Mouse (Mus musculus): Measurements from ENCODE around the gene Lrp4. TPM values are rescaled to one million over a fixed set of nuclear protein-coding genes. Genes with fewer than 3 reads are reported as not detected.

Lrp4 gene
- polyA plus RNA-seq, 1 experiment from 2014 or later: 8.5 TPM

DNA sequence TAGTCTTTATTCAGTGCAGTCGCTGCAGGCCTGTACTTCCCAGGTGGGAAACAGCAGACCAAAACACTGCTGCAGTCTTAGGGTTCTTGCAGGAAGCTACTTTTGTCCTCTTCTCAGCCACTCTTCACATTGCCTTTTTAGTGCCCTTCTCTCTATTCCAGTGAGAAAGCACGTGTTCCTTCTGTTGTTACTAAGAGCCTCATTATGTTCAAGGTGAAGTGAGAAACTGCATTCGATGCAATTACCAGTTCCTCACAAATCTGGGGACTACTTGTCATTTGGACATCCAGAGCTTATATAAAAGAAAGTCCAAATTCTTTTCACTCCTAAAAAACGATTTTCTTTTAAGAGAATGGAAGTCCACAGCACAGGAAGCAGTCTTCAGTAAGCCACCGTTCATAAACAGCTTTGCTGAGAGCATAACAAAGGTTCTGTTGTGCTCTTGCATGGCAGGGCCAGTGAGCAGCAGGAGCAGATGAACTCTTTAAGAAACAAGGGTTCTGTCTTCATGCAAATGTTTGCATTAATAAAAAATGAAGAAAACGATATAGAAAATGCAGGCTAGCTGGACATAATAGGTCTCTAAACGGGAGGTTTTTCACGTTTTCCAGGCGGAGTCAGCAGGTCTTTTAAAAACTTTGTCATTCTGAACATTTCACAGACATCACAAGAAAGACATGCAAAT, 27.3 kb upstream of the Lrp4 start:
- Histone ChIP-seq H3K27me3 (replicated peaks; ENCODE audit: control insufficient read depth, insufficient read depth, low read length) (no peaks in the 10 kb centered on the region), H3K36me3 (ENCODE audit: control insufficient read depth, insufficient read depth, low read length) (no peaks in the 10 kb centered on the region), H3K4me2 (ENCODE audit: low read length) (no peak overlapping the region), H3K27ac (ENCODE audit: low read depth) (peak overlapping the region; percentile 24; the same call in 1 of the 2 replicates), H3K9me3 (ENCODE audit: control insufficient read depth, low read length) (no peaks in the 10 kb centered on the region), H3K4me1 (replicated peaks; ENCODE audit: control insufficient read depth, insufficient read depth, low read length) (peaks cover 3% of the 10 kb centered on the region), H3K9ac (ENCODE audit: low read length) (no peak overlapping the region), H3K4me3 (ENCODE audit: low read depth, low read length) (no peak overlapping the region)
- 26% methylated on average over 9 of the region's 9 CpGs for WGBS
- ATAC-seq (replicated peaks; ENCODE audit: low FRiP score, low TSS enrichment, low read depth): no peak
- no peak for DNase-seq (ENCODE audit: low spot score)

DNA sequence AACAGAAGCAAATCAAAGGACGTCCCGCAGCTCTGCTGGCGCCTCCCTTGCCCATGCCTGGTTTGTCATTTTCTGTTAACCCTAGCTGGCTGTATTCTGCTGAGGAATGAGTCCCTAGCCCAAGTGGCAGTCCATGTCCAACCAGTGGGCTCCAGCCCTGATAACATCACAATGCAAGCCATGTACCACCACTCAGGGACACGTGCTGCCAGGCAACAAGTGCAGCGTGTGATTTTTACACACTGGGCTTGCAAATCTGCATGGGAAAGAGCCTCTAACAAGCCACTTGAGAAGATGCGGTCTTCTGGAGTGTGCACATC, 26.8 kb upstream of the Lrp4 start:
- WGBS: 37% methylated on average over 6 of the region's 6 CpGs
- Histone ChIP-seq H3K4me2 (ENCODE audit: low read length) (no peak overlapping the region), H3K9ac (ENCODE audit: low read length) (no peak overlapping the region), H3K27ac (ENCODE audit: low read depth) (no peak overlapping the region), H3K4me3 (ENCODE audit: low read depth, low read length) (no peak overlapping the region), H3K27me3 (replicated peaks; ENCODE audit: control insufficient read depth, insufficient read depth, low read length) (no peaks in the 10 kb centered on the region), H3K9me3 (ENCODE audit: control insufficient read depth, low read length) (no peaks in the 10 kb centered on the region), H3K36me3 (ENCODE audit: control insufficient read depth, insufficient read depth, low read length) (no peaks in the 10 kb centered on the region), H3K4me1 (replicated peaks; ENCODE audit: control insufficient read depth, insufficient read depth, low read length) (peaks cover 3% of the 10 kb centered on the region)
- no peak for DNase-seq (ENCODE audit: low spot score)
- peak; percentile 53; the same call in 1 of the 2 replicates for ATAC-seq (replicated peaks; ENCODE audit: low FRiP score, low TSS enrichment, low read depth)

DNA sequence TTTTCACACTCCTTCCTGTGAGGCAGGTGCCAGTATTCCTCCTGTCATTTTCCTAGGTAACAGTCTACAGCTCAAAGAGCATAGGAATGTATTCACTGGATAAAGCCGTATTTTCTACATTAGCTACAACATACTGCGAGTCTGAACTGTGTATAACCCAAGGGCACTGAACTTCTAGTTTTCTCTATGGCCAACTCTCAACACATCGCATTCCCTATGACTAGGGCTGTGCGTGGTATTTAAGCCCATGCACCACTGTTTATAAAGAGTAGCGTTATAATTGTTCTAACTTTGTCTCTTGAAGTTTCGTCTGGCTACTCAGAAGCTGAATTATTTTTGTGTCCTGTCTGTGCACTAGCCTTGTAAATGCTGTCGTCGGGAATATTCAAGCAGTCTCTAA, 20.6 kb upstream of the Lrp4 start:
- Histone ChIP-seq H3K9ac (ENCODE audit: low read length) (no peak overlapping the region), H3K27ac (ENCODE audit: low read depth) (no peak overlapping the region), H3K36me3 (ENCODE audit: control insufficient read depth, insufficient read depth, low read length) (no peaks in the 10 kb centered on the region), H3K4me2 (ENCODE audit: low read length) (no peak overlapping the region), H3K9me3 (ENCODE audit: control insufficient read depth, low read length) (no peaks in the 10 kb centered on the region), H3K4me1 (replicated peaks; ENCODE audit: control insufficient read depth, insufficient read depth, low read length) (no peaks in the 10 kb centered on the region), H3K27me3 (replicated peaks; ENCODE audit: control insufficient read depth, insufficient read depth, low read length) (no peaks in the 10 kb centered on the region), H3K4me3 (ENCODE audit: low read depth, low read length) (no peak overlapping the region)
- no peak for DNase-seq (ENCODE audit: low spot score)
- no peak for ATAC-seq (replicated peaks; ENCODE audit: low FRiP score, low TSS enrichment, low read depth)
- WGBS: 83% methylated on average over 8 of the region's 8 CpGs

DNA sequence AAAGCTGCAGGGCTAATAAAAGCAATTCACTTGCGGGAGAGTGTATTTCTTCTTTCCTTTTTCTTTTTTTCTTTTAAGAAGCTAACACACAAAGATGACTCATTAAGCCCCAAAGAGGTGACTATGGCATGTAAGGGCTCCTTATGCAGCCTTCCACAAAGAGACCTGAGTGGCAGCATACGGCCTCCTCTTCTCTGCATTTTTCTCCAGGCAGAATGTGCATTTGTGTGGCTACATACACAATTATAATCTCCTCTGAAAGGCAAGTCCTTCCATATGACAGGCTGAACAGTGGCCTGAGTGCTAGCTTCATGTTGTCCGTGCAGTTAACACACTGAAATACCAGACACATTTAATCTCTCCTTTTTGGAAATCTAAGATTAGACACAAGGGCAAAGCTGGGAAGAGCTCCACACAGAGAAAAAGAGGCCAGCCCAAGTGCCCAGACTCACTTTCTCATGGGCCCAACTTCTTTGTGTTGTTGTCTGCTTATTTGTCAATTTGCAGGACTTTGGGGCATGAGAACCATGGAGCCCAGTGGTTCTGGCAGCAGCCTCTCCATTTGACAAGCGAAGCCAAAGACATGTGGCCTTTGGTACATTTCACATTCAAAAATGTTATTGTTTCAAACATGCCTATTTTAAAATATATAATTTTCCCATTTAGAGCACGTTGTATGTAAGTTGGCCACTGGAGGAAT, 20.0 kb upstream of the Lrp4 start:
- Histone ChIP-seq H3K4me1 (replicated peaks; ENCODE audit: control insufficient read depth, insufficient read depth, low read length) (no peaks in the 10 kb centered on the region), H3K9me3 (ENCODE audit: control insufficient read depth, low read length) (no peaks in the 10 kb centered on the region), H3K4me3 (ENCODE audit: low read depth, low read length) (no peak overlapping the region), H3K9ac (ENCODE audit: low read length) (no peak overlapping the region), H3K36me3 (ENCODE audit: control insufficient read depth, insufficient read depth, low read length) (no peaks in the 10 kb centered on the region), H3K27me3 (replicated peaks; ENCODE audit: control insufficient read depth, insufficient read depth, low read length) (no peaks in the 10 kb centered on the region), H3K27ac (ENCODE audit: low read depth) (no peak overlapping the region), H3K4me2 (ENCODE audit: low read length) (no peak overlapping the region)
- ATAC-seq (replicated peaks; ENCODE audit: low FRiP score, low TSS enrichment, low read depth) (no peak), DNase-seq (ENCODE audit: low spot score) (no peak)
- WGBS: 84% methylated on average over 5 of the region's 5 CpGs

DNA sequence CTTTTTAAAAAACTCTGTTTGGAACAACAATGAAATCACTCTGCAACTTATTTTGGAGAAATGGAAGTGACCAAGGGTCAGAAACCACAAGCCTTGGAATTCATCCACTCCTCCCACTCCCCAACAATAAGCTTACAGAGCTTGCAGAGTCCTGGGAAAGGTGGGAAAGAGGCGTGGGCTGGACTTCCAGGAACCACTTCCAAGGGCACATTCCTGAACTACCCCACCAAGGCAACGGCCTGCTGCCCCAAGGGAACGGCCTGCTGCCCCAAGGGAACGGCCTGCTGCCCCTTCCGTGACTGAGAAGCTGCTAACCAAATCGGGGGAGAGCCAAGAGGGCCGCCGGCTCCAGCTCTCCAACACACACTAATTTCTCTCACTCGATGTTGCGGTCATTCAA, 18.0 kb upstream of the Lrp4 start:
- Histone ChIP-seq H3K36me3 (ENCODE audit: control insufficient read depth, insufficient read depth, low read length) (no peaks in the 10 kb centered on the region), H3K4me1 (replicated peaks; ENCODE audit: control insufficient read depth, insufficient read depth, low read length) (peaks cover 6% of the 10 kb centered on the region; the same call in 1 of the 2 replicates), H3K27ac (ENCODE audit: low read depth) (no peak overlapping the region), H3K4me3 (ENCODE audit: low read depth, low read length) (no peak overlapping the region), H3K27me3 (replicated peaks; ENCODE audit: control insufficient read depth, insufficient read depth, low read length) (no peaks in the 10 kb centered on the region), H3K9ac (ENCODE audit: low read length) (no peak overlapping the region), H3K4me2 (ENCODE audit: low read length) (no peak overlapping the region), H3K9me3 (ENCODE audit: control insufficient read depth, low read length) (no peaks in the 10 kb centered on the region)
- ATAC-seq (replicated peaks; ENCODE audit: low FRiP score, low TSS enrichment, low read depth) (no peak), DNase-seq (ENCODE audit: low spot score) (no peak)
- 81% methylated on average over 10 of the region's 10 CpGs for WGBS

DNA sequence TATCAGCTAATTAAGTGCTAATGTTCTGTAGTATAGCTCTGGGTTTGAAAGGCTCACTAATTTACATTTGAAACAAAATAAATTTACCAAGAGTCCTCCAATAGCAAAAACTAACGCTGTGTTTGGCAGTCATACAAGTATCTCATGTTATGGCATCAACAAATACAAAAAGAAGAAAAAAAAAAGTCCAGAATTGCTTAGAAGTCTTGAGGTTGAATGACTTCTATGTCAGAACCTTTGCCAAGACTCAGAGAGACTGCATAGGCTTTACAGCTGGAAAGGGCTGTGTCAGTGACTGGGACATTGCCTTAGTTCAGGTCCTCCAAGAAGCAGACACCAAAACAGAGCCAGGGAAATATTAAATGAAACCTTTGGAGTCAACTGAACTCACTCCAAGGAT, 17.4 kb upstream of the Lrp4 start:
- no peak for ATAC-seq (replicated peaks; ENCODE audit: low FRiP score, low TSS enrichment, low read depth)
- 84% methylated on average over 1 of the region's 1 CpGs for WGBS

DNA sequence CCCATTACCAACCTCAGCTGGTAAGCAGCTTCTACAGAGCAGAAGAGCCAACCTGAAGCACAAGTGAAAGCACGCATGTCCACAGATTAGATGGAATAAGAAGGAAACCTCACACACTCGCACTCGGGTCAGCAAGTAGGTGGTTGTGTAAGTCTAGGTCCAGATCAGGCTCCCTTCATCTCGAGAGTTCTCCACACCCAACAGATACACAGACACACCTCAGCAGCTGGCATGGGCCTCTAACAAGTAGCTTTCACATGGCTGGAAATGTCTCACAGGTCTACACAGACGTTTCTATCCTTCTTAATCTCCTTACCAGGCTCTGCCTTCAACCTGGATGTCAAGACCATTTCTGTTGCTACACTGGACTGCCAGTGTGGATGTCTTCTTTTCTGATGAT, 16.6 kb upstream of the Lrp4 start:
- H3K4me3 ChIP-seq (ENCODE audit: low read depth, low read length): no peak overlapping the region
- H3K9me3 ChIP-seq (ENCODE audit: control insufficient read depth, low read length): no peaks in the 10 kb centered on the region
- no peak overlapping the region for H3K9ac ChIP-seq (ENCODE audit: low read length)
- WGBS: 87% methylated on average over 5 of the region's 5 CpGs
- DNase-seq (ENCODE audit: low spot score) (no peak), ATAC-seq (replicated peaks; ENCODE audit: low FRiP score, low TSS enrichment, low read depth) (no peak)
- H3K36me3 ChIP-seq (ENCODE audit: control insufficient read depth, insufficient read depth, low read length): no peaks in the 10 kb centered on the region
- no peak overlapping the region for H3K4me2 ChIP-seq (ENCODE audit: low read length)
- H3K4me1 ChIP-seq (replicated peaks; ENCODE audit: control insufficient read depth, insufficient read depth, low read length): peaks cover 6% of the 10 kb centered on the region; the same call in 1 of the 2 replicates
- no peak overlapping the region for H3K27ac ChIP-seq (ENCODE audit: low read depth)
- no peaks in the 10 kb centered on the region for H3K27me3 ChIP-seq (replicated peaks; ENCODE audit: control insufficient read depth, insufficient read depth, low read length)

More for the DNA sequence above, 17.4 kb upstream of the Lrp4 start:
- H3K36me3 ChIP-seq (ENCODE audit: control insufficient read depth, insufficient read depth, low read length): no peaks in the 10 kb centered on the region
- H3K9ac ChIP-seq (ENCODE audit: low read length): no peak overlapping the region
- H3K4me1 ChIP-seq (replicated peaks; ENCODE audit: control insufficient read depth, insufficient read depth, low read length): peaks cover 6% of the 10 kb centered on the region; the same call in 1 of the 2 replicates
- no peaks in the 10 kb centered on the region for H3K9me3 ChIP-seq (ENCODE audit: control insufficient read depth, low read length)
- H3K27me3 ChIP-seq (replicated peaks; ENCODE audit: control insufficient read depth, insufficient read depth, low read length): no peaks in the 10 kb centered on the region
- DNase-seq (ENCODE audit: low spot score): no peak
- H3K27ac ChIP-seq (ENCODE audit: low read depth): no peak overlapping the region
- no peak overlapping the region for H3K4me3 ChIP-seq (ENCODE audit: low read depth, low read length)
- H3K4me2 ChIP-seq (ENCODE audit: low read length): no peak overlapping the region

DNA sequence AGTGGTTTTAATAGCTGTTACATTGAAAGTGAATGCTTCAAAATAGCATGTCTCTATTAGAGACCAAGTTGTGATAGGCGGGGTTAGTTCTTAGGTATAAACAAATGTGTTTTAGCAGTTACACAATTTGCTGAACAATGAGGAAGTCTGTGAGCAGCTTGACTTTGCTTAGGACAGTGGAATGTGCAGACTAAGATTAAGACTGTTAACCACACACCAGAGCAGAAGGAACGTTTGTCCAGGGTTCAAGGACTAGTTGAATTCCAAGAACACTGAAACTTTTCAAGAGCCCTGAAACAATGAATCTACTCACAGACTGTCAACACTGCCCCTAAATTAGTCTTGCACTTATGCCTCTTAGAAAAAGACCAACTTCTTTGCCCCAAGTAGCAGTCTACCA, 15.6 kb upstream of the Lrp4 start:
- no peaks in the 10 kb centered on the region for H3K36me3 ChIP-seq (ENCODE audit: control insufficient read depth, insufficient read depth, low read length)
- WGBS: 55% methylated on average over 2 of the region's 2 CpGs
- ATAC-seq (replicated peaks; ENCODE audit: low FRiP score, low TSS enrichment, low read depth): no peak

DNA sequence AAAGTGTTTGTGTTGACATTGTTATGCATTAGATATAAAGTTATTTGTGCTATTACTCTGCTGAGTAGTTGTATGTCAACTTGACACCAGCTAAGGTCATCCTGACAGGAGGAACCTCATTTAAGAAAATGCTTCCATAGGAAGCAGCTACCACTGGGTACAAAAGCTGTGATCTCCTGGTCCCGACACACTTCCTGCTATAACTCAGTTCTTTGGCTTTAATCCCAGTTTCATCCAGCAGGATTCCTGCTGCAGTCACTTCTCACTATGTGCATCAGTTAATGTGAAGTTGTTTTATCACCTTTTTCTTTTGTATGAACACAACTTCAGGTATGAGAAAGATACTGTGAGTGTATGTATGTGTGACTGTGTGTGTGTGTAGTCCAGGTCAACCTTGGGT, 15.1 kb upstream of the Lrp4 start:
- H3K9me3 ChIP-seq (ENCODE audit: control insufficient read depth, low read length): no peaks in the 10 kb centered on the region
- H3K9ac ChIP-seq (ENCODE audit: low read length): no peak overlapping the region
- ATAC-seq (replicated peaks; ENCODE audit: low FRiP score, low TSS enrichment, low read depth) (no peak), DNase-seq (ENCODE audit: low spot score) (no peak)
- H3K27ac ChIP-seq (ENCODE audit: low read depth): no peak overlapping the region
- no peak overlapping the region for H3K4me3 ChIP-seq (ENCODE audit: low read depth, low read length)
- H3K4me1 ChIP-seq (replicated peaks; ENCODE audit: control insufficient read depth, insufficient read depth, low read length): peaks cover 6% of the 10 kb centered on the region; the same call in 1 of the 2 replicates
- H3K4me2 ChIP-seq (ENCODE audit: low read length): no peak overlapping the region
- 56% methylated on average over 1 of the region's 1 CpGs for WGBS
- H3K36me3 ChIP-seq (ENCODE audit: control insufficient read depth, insufficient read depth, low read length): no peaks in the 10 kb centered on the region
- H3K27me3 ChIP-seq (replicated peaks; ENCODE audit: control insufficient read depth, insufficient read depth, low read length): no peaks in the 10 kb centered on the region

More for the DNA sequence above, 15.6 kb upstream of the Lrp4 start:
- Histone ChIP-seq H3K4me1 (replicated peaks; ENCODE audit: control insufficient read depth, insufficient read depth, low read length) (peaks cover 6% of the 10 kb centered on the region; the same call in 1 of the 2 replicates), H3K4me2 (ENCODE audit: low read length) (no peak overlapping the region), H3K9ac (ENCODE audit: low read length) (no peak overlapping the region), H3K4me3 (ENCODE audit: low read depth, low read length) (no peak overlapping the region), H3K9me3 (ENCODE audit: control insufficient read depth, low read length) (no peaks in the 10 kb centered on the region), H3K27me3 (replicated peaks; ENCODE audit: control insufficient read depth, insufficient read depth, low read length) (no peaks in the 10 kb centered on the region), H3K27ac (ENCODE audit: low read depth) (no peak overlapping the region)
- DNase-seq (ENCODE audit: low spot score): no peak

Data from intestine, embryonic 14.5 days (tissue).